Comparison of ENCODE assay signal across 24 mouse cellular contexts in the genomic region with DNA sequence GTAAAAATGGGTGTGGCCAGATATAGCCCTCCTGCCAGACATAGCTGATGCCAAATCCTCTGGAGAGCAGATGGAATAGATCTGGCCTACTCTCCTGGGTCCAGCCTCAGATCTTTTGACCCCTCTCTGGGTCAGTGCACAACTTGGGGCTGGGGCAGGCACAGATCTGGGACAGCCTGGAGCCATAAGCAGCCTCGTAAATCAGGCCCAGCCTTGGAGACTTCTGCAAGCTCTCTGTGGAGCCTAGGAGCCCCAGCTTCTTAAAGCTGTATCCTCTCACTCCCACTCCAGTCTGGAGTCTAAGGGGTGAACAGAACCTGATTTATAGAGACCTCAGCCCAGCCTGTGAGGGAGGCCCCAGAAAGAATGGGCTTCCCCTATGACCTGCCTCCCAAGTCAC.
DNase-seq lines count a peak whose midpoint lies in the region; ATAC-seq lines count a peak whose summit lies in the region.
"Had no signal": no experiment of that assay in that cellular context is flagged by ENCODE, and none has a peak within 500 bp of the region (broad histone marks: within the 10 kb centered on the region; RNA-seq: fewer than 3 reads in every experiment).

No protein-coding gene starts in this region.

- ATAC-seq in kidney, embryonic 14.5 days (ENCODE audit: low FRiP score, low TSS enrichment), result peak; percentile 94
- ATAC-seq in neural tube, embryonic 15.5 days (ENCODE audit: low FRiP score), result no peak
- 0 out of 2 replicates have a peak, but pooled peaks have one; percentile 26 for ATAC-seq in limb, embryonic 13.5 days (ENCODE audit: low FRiP score, low read depth)
- no peak for ATAC-seq in erythroid progenitor cell, adult 5-6 weeks (replicated peaks; ENCODE audit: low FRiP score, poor library complexity, severe bottlenecking)
- ATAC-seq: forebrain, embryonic 16.5 days had no signal

- DNase-seq in kidney, adult 9 months, result no peak
- DNase-seq in neural tube, embryonic 10.5 days (ENCODE audit: extremely low spot score, low spot score), result peak; percentile 42
- DNase-seq in frontal cortex, adult 2 months (ENCODE audit: extremely low spot score in 1 of 2, low spot score in 1 of 2), result no peak
- DNase-seq: adrenal gland, postnatal 36 days; B cell, adult 2 months; cerebellum, adult 18-20 months; cerebellum, postnatal 25 days; gastrocnemius, postnatal 36 days; left cerebral cortex, postnatal 4 days; liver, embryonic 13.5 days; lung, embryonic 14.5 days; lung, postnatal 36 days; right cerebral cortex, postnatal 14 days; spleen, adult 18-20 months; thymus, postnatal 4 days had no signal

- no peak overlapping the region for H3K9ac ChIP-seq in kidney, embryonic 14.5 days (ENCODE audit: low read depth, low read length)
- no peak overlapping the region for H3K9ac ChIP-seq in neural tube, embryonic 15.5 days (replicated peaks)
- H3K9ac ChIP-seq in limb, embryonic 13.5 days, result no peak overlapping the region
- H3K9ac ChIP-seq: embryonic facial prominence, embryonic 12.5 days; liver, embryonic 13.5 days; lung, embryonic 14.5 days; neural tube, embryonic 13.5 days had no signal

- no peak overlapping the region for H3K4me2 ChIP-seq in kidney, embryonic 14.5 days (replicated peaks; ENCODE audit: low read depth, low read length)
- H3K4me2 ChIP-seq in neural tube, embryonic 15.5 days, result no peak overlapping the region
- H3K4me2 ChIP-seq in limb, embryonic 13.5 days (replicated peaks), result no peak overlapping the region
- H3K4me2 ChIP-seq: embryonic facial prominence, embryonic 12.5 days; liver, embryonic 13.5 days; lung, embryonic 14.5 days; midbrain, embryonic 11.5 days; neural tube, embryonic 13.5 days had no signal

- no peaks in the 10 kb centered on the region for H3K9me3 ChIP-seq in kidney, embryonic 14.5 days (ENCODE audit: control insufficient read depth, low read length)
- H3K9me3 ChIP-seq in neural tube, embryonic 15.5 days (replicated peaks), result no peaks in the 10 kb centered on the region
- no peaks in the 10 kb centered on the region; the same call in 1 of the 2 replicates for H3K9me3 ChIP-seq in limb, embryonic 13.5 days
- H3K9me3 ChIP-seq: embryonic facial prominence, embryonic 12.5 days; liver, embryonic 13.5 days; neural tube, embryonic 13.5 days had no signal

- H3K27me3 ChIP-seq in kidney, embryonic 14.5 days (ENCODE audit: control insufficient read depth, insufficient read depth, low read length), result no peaks in the 10 kb centered on the region
- H3K27me3 ChIP-seq in neural tube, embryonic 15.5 days (replicated peaks), result no peaks in the 10 kb centered on the region
- 0 out of 2 replicates have a peak, but pooled peaks cover 4% of the 10 kb centered on the region for H3K27me3 ChIP-seq in limb, embryonic 13.5 days
- H3K27me3 ChIP-seq: embryonic facial prominence, embryonic 12.5 days; liver, embryonic 13.5 days; neural tube, embryonic 13.5 days had no signal

- H3K4me1 ChIP-seq in kidney, embryonic 14.5 days (ENCODE audit: control insufficient read depth, insufficient read depth, low read length), result peaks cover 20% of the 10 kb centered on the region
- H3K4me1 ChIP-seq in neural tube, embryonic 15.5 days, result 0 out of 2 replicates have a peak, but pooled peaks cover 5% of the 10 kb centered on the region
- H3K4me1 ChIP-seq in limb, embryonic 13.5 days, result peaks cover 34% of the 10 kb centered on the region
- H3K4me1 ChIP-seq: liver, embryonic 13.5 days had no signal

- H3K36me3 ChIP-seq in kidney, embryonic 14.5 days (ENCODE audit: control insufficient read depth, insufficient read depth, low read length), result no peaks in the 10 kb centered on the region
- no peaks in the 10 kb centered on the region for H3K36me3 ChIP-seq in neural tube, embryonic 15.5 days
- no peaks in the 10 kb centered on the region for H3K36me3 ChIP-seq in limb, embryonic 13.5 days
- H3K36me3 ChIP-seq: embryonic facial prominence, embryonic 12.5 days; liver, embryonic 13.5 days; neural tube, embryonic 13.5 days had no signal

- WGBS in kidney, embryonic 14.5 days, result 33% methylated on average over 1 of the region's 1 CpGs
- WGBS in neural tube, embryonic 15.5 days, result 52% methylated on average over 1 of the region's 1 CpGs
- 57% methylated on average over 1 of the region's 1 CpGs for WGBS in limb, embryonic 13.5 days

- peak overlapping the region; percentile 62; the same call in 1 of the 2 replicates for H3K27ac ChIP-seq in kidney, embryonic 14.5 days (ENCODE audit: low read depth, low read length)
- H3K27ac ChIP-seq in neural tube, embryonic 15.5 days (replicated peaks), result no peak overlapping the region
- H3K27ac ChIP-seq in limb, embryonic 13.5 days, result no peak overlapping the region
- H3K27ac ChIP-seq: embryonic facial prominence, embryonic 12.5 days; liver, embryonic 13.5 days; neural tube, embryonic 13.5 days had no signal

- H3K4me3 ChIP-seq in kidney, embryonic 14.5 days (ENCODE audit: low read length), result no peak overlapping the region
- H3K4me3 ChIP-seq in neural tube, embryonic 15.5 days (replicated peaks), result no peak overlapping the region
- H3K4me3 ChIP-seq in limb, embryonic 13.5 days, result no peak overlapping the region
- H3K4me3 ChIP-seq: embryonic facial prominence, embryonic 12.5 days; erythroblast, embryonic 14.5 days; liver, embryonic 13.5 days; neural tube, embryonic 13.5 days had no signal

Comparison
In these comparisons a context has a peak if more than half of its experiments do, and no peak if none do; other contexts are left out.
1. ATAC-seq: peak in kidney, embryonic 14.5 days (single experiment) and limb, embryonic 13.5 days (single experiment); none in neural tube, embryonic 15.5 days (single experiment) and erythroid progenitor cell, adult 5-6 weeks (single experiment).